Mouse (Mus musculus) lung, adult 2 months (tissue): ENCODE data around the gene Pcsk4. TPM values are rescaled to one million over a fixed set of nuclear protein-coding genes. Genes with fewer than 3 reads are reported as not detected.
"Not testable (repeated sequence)": the region's sequence is repeated elsewhere in the genome, so short reads cannot be mapped to it uniquely, and the experiment has no call there.

Experiments used
- DNase-seq: peaks from one replicate; pipeline ENCODE4 v3.0.0; 2022
- H3K4me1 ChIP-seq: fragments of 200-500 bp; 2 replicates; pipeline ENCODE4 v1.6.1; 2011; ENCODE audit warnings: low read length; ENCODE audit not compliant: control insufficient read depth, insufficient read depth
- H3K4me3 ChIP-seq: fragments of 200-500 bp; replicated peaks from 2 replicates; pipeline ENCODE3; 2011; ENCODE audit warnings: low read depth, mild to moderate bottlenecking, control low read depth, low read length; ENCODE audit errors: extremely low read depth
- CTCF ChIP-seq: fragments of 200-500 bp; IDR thresholded peaks from 2 replicates; pipeline ENCODE4 v1.5.1; 2011; ENCODE audit warnings: mild to moderate bottlenecking, low read length, control low read depth; ENCODE audit not compliant: insufficient read depth
- POLR2A ChIP-seq: fragments of 200-500 bp; IDR thresholded peaks from 2 replicates; pipeline ENCODE4 v1.6.1; 2011; ENCODE audit warnings: low read depth, mild to moderate bottlenecking, control low read depth, low read length, borderline replicate concordance; ENCODE audit errors: extremely low read depth
- WGBS: fragments of 180-500 bp; shearing (Covaris S2); methylation state at CpG from one replicate; pipeline ENCODE4 v1.1.7; 2018; 5-methylcytosine and 5-hydroxymethylcytosine counted together
- polyA plus RNA-seq: library from polyadenylated mRNA; depleted of rRNA; stranded (reverse); fragments of >200 nt; gene quantifications from 2 replicates; pipeline ENCODE4 v1.2.3, GENCODE M21; 2012

The Pcsk4 gene
- polyA plus RNA-seq, 1 experiment, result 10.4 TPM

GRCm38 (mm10) chr10:80351896-80352295, 22.6 kb upstream of the Pcsk4 start:
- TF ChIP-seq POLR2A (no peak), CTCF (no peak)
- H3K4me1 ChIP-seq, result peaks cover 12% of the 10 kb centered on the region; the same call in 1 of the 2 replicates
- H3K4me3 ChIP-seq, result no peak overlapping the region
- DNase-seq, result no peak
- 27% methylated on average over 11 of the region's 11 CpGs for WGBS

DNA sequence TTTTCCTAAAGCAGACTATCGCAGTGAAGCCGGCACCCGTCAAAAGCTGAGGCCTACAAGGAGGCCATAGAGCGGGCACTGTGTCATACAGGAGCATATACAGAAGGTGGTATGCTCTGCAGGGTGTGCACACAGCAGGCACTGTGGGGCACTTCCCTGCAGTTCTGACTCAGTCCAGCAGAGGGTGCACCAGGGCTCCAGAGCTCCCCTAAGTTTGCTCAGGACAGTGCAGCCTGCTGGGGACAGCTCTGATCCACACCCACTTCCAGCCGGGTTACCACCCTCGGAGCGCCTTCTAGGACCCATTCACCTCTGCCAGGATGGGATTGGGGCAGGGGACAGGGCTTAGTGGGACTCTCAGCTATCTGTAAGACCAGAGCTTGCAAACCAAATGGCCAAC, 21.0 kb upstream of the Pcsk4 start:
- TF ChIP-seq POLR2A (no peak), CTCF (peak; percentile 98)
- WGBS, result 4% methylated on average over 7 of the region's 7 CpGs
- DNase-seq, result peak; percentile 92
- Histone ChIP-seq H3K4me1 (peaks cover 14% of the 10 kb centered on the region), H3K4me3 (no peak overlapping the region)

- DNase-seq, result no peak
- H3K4me1 ChIP-seq, result peaks cover 22% of the 10 kb centered on the region
- TF ChIP-seq CTCF (no peak), POLR2A (no peak)
- WGBS, result 25% methylated on average over 26 of the region's 26 CpGs
- H3K4me3 ChIP-seq, result no peak overlapping the region
These were observed 19.7 kb upstream of the Pcsk4 start for GRCm38 (mm10) chr10:80348981-80349380.

DNA sequence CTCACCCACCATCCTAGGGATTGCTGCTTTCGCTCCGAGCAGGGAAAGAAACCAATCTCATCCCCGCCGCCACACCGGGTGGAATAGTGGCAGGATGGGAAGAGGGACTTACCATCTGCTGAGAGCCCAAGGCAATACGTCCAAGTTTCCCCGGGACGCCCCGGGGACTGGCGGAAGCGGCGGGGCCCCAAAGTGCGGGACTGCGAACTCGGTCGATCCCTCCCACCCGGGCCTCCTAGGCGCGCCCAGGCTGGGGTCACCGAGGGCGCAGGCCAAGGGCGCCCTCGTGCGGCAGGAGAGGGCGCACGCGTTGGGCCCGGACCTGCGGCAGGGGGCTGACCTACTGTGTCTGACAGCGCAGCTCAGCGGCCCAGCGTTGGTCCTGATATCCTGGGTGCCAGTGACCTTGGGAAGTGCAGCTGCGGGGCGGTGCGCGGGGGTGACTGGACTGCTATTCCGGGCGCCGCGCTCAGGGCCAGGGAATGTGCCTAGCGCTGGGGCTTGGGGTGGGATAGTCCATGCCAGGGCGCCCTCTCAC, 19.0 kb upstream of the Pcsk4 start, which contains the start of gene Adamtsl5:
TSS of gene Adamtsl5 (minus strand) at position 169 of the 538 bp plus-strand sequence.
- no peak for DNase-seq
- H3K4me1 ChIP-seq, result peaks cover 26% of the 10 kb centered on the region
- H3K4me3 ChIP-seq, result peak within 1 kb of the TSS; percentile 85
- TF ChIP-seq CTCF, result peak; percentile 44
- TF ChIP-seq POLR2A, result peak; percentile 54; the same call in 1 of the 2 replicates
- WGBS, result 1% methylated on average over 42 of the region's 42 CpGs

- TF ChIP-seq POLR2A, result no peak
- TF ChIP-seq CTCF, result no peak
- no peak for DNase-seq
- Histone ChIP-seq H3K4me3 (peak overlapping the region; percentile 85), H3K4me1 (peaks cover 30% of the 10 kb centered on the region)
- 8% methylated on average over 17 of the region's 17 CpGs for WGBS
These were observed 18.2 kb upstream of the Pcsk4 start for GRCm38 (mm10) chr10:80347514-80347967.

GRCm38 (mm10) chr10:80345929-80346328, 16.6 kb upstream of the Pcsk4 start:
- not testable (repeated sequence) for H3K4me3 ChIP-seq, DNase-seq
- peaks cover 36% of the 10 kb centered on the region for H3K4me1 ChIP-seq
- WGBS, result 77% methylated on average over 6 of the region's 6 CpGs

GRCm38 (mm10) chr10:80345122-80345521, 15.8 kb upstream of the Pcsk4 start:
- 7% methylated on average over 16 of the region's 16 CpGs for WGBS
- TF ChIP-seq POLR2A (no peak), CTCF (no peak)
- Histone ChIP-seq H3K4me1 (peaks cover 36% of the 10 kb centered on the region), H3K4me3 (peak overlapping the region; percentile 31)
- DNase-seq, result peak; percentile 56

DNA sequence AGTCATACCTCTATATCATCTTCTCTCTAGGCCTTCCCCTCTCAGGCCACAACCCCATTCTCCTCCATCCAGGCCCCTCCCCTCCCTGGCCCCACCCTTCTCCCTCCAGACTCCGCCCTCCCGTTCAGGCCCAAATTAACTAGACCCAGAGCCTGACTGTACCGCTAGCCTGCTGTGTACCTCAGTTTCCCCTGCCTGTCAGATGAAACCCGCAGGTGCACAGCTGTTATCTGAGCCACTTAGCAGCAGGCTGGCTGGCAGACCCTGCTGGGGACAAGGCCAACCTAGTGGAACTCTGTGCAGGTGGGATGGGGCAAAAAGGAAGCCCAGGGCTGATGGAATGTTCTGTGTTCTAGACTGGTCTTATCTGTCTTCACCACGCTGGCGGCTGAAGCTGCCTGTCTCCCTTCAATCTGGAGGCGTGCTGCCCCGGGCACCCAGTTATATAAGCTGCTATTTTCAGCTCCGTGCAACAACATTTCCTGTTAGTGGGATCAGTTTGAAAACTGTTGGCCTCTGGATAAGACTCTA, 14.9 kb upstream of the Pcsk4 start:
- TF ChIP-seq CTCF (no peak), POLR2A (peak; percentile 40; the same call in 1 of the 2 replicates)
- WGBS, result 16% methylated on average over 9 of the region's 9 CpGs
- H3K4me1 ChIP-seq, result peaks cover 38% of the 10 kb centered on the region
- peak overlapping the region; percentile 25 for H3K4me3 ChIP-seq
- DNase-seq, result no peak

GRCm38 (mm10) chr10:80343425-80343895, 14.2 kb upstream of the Pcsk4 start:
- DNase-seq, result no peak
- H3K4me3 ChIP-seq, result no peak overlapping the region
- TF ChIP-seq POLR2A (no peak), CTCF (no peak)
- H3K4me1 ChIP-seq, result peaks cover 38% of the 10 kb centered on the region
- 36% methylated on average over 13 of the region's 13 CpGs for WGBS

DNA sequence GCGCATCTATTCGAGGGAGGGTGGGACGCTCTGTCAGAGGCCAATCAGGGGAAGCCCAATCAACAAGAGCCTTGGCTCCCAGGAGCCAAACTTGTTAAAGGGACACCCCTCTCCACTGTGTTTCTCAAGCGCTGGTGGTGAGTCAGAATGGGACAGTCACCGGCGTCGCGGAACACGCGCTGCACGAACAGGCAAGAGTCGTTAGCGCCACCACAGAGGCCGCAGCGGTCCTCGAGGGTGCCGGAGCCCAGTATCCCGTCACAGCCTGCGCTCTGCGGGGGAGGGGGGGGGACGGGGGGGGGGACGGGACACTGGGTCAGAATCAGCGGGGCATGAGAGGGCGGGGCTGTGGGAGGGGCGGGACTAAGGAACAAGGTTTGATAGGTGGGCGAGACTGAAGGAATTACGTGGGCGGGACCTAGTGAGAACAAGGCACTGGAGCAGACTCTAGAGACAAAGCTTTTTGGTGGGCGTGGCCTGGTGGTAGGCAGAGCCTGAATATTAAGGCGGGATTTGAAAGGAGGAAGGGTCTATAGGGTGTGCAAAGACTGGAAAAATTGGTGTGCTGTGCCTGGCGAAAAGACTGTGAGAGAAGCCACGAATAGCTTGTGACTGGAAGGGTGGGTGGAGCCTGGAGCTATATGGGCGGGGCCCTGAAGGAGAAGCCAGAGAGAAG, 13.6 kb upstream of the Pcsk4 start:
- no peak for DNase-seq
- WGBS, result 2% methylated on average over 32 of the region's 33 CpGs
- peaks cover 35% of the 10 kb centered on the region for H3K4me1 ChIP-seq
- TF ChIP-seq POLR2A (no peak), CTCF (no peak)
- H3K4me3 ChIP-seq, result peak overlapping the region; percentile 46
